Mouse (Mus musculus): ENCODE measurements around the gene Olfr186. TPM values are rescaled to one million over a fixed set of nuclear protein-coding genes. Genes with fewer than 3 reads are reported as not detected.

Gene Olfr186
- polyA plus RNA-seq, 1 experiment from 2014 or later, result not detected

GRCm38 (mm10) chr16:59039710-59040109, 9.6 kb upstream of the Olfr186 start, which contains the start of gene Olfr187:
Olfr187 (minus strand) TSS chr16:59039767.
- H3K4me3 ChIP-seq (ENCODE audit: low read depth, low read length), result no peak within 1 kb of the TSS
- H3K9ac ChIP-seq (ENCODE audit: low read length), result no peak within 1 kb of the TSS
- no peaks in the 10 kb centered on the region for H3K36me3 ChIP-seq (ENCODE audit: control insufficient read depth, insufficient read depth, low read length)
- 88% methylated on average over 7 of the region's 7 CpGs for WGBS
- DNase-seq (ENCODE audit: low spot score) (no peak), ATAC-seq (no peak)
- no peaks in the 10 kb centered on the region for H3K4me1 ChIP-seq (ENCODE audit: control insufficient read depth, insufficient read depth, low read length)
- no peak within 1 kb of the TSS for H3K27ac ChIP-seq (ENCODE audit: low read depth, low read length)
- no peaks in the 10 kb centered on the region for H3K9me3 ChIP-seq (replicated peaks; ENCODE audit: control insufficient read depth, low read length)
- no peaks in the 10 kb centered on the region for H3K27me3 ChIP-seq (replicated peaks; ENCODE audit: control insufficient read depth, insufficient read depth, low read length)
- no peak within 1 kb of the TSS for H3K4me2 ChIP-seq (ENCODE audit: low read length)

GRCm38 (mm10) chr16:59013357-59014018, 16.6 kb downstream of the Olfr186 start:
- 58% methylated on average over 2 of the region's 2 CpGs for WGBS
- DNase-seq (ENCODE audit: low spot score) (peak; percentile 3), ATAC-seq (no peak)

GRCm38 (mm10) chr16:59007146-59007545, 22.9 kb downstream of the Olfr186 start:
- Histone ChIP-seq H3K27me3 (replicated peaks; ENCODE audit: control insufficient read depth, insufficient read depth, low read length) (no peaks in the 10 kb centered on the region), H3K9ac (ENCODE audit: low read length) (no peak overlapping the region), H3K9me3 (replicated peaks; ENCODE audit: control insufficient read depth, low read length) (no peaks in the 10 kb centered on the region), H3K4me3 (ENCODE audit: low read depth, low read length) (no peak overlapping the region), H3K4me2 (ENCODE audit: low read length) (no peak overlapping the region), H3K4me1 (ENCODE audit: control insufficient read depth, insufficient read depth, low read length) (no peaks in the 10 kb centered on the region), H3K27ac (ENCODE audit: low read depth, low read length) (no peak overlapping the region), H3K36me3 (ENCODE audit: control insufficient read depth, insufficient read depth, low read length) (no peaks in the 10 kb centered on the region)
- ATAC-seq (no peak), DNase-seq (ENCODE audit: low spot score) (no peak)

More at GRCm38 (mm10) chr16:59013357-59014018, 16.6 kb downstream of the Olfr186 start:
- Histone ChIP-seq H3K4me1 (ENCODE audit: control insufficient read depth, insufficient read depth, low read length) (no peaks in the 10 kb centered on the region), H3K27me3 (replicated peaks; ENCODE audit: control insufficient read depth, insufficient read depth, low read length) (no peaks in the 10 kb centered on the region), H3K9ac (ENCODE audit: low read length) (no peak overlapping the region), H3K9me3 (replicated peaks; ENCODE audit: control insufficient read depth, low read length) (no peaks in the 10 kb centered on the region), H3K4me3 (ENCODE audit: low read depth, low read length) (no peak overlapping the region), H3K36me3 (ENCODE audit: control insufficient read depth, insufficient read depth, low read length) (no peaks in the 10 kb centered on the region), H3K4me2 (ENCODE audit: low read length) (no peak overlapping the region), H3K27ac (ENCODE audit: low read depth, low read length) (no peak overlapping the region)

- H3K4me1 ChIP-seq (ENCODE audit: control insufficient read depth, insufficient read depth, low read length), result no peaks in the 10 kb centered on the region
- no peak within 1 kb of the TSS for H3K9ac ChIP-seq (ENCODE audit: low read length)
- WGBS, result 72% methylated on average over 2 of the region's 2 CpGs
- H3K9me3 ChIP-seq (replicated peaks; ENCODE audit: control insufficient read depth, low read length), result no peaks in the 10 kb centered on the region
- no peaks in the 10 kb centered on the region for H3K27me3 ChIP-seq (replicated peaks; ENCODE audit: control insufficient read depth, insufficient read depth, low read length)
- DNase-seq (ENCODE audit: low spot score) (no peak), ATAC-seq (no peak)
- H3K4me3 ChIP-seq (ENCODE audit: low read depth, low read length), result no peak within 1 kb of the TSS
- H3K36me3 ChIP-seq (ENCODE audit: control insufficient read depth, insufficient read depth, low read length), result no peaks in the 10 kb centered on the region
- no peak within 1 kb of the TSS for H3K4me2 ChIP-seq (ENCODE audit: low read length)
- H3K27ac ChIP-seq (ENCODE audit: low read depth, low read length), result no peak within 1 kb of the TSS
Measured at GRCm38 (mm10) chr16:58995057-58995456, 35.0 kb downstream of the Olfr186 start, which contains the start of gene Olfr183. Olfr183 (plus strand) TSS chr16:58995357.

Other genes starting within 250 kb of the Olfr186 start
- not detected in 2 replicates for gene Olfr173, start 230.0 kb downstream of the Olfr186 start, polyA plus RNA-seq (2014; fragmentation: Nextera tagmentation; extraction: Ambion mirVana)
- gene Olfr175-ps1, start 203.5 kb downstream of the Olfr186 start, polyA plus RNA-seq (2014; fragmentation: Nextera tagmentation; extraction: Ambion mirVana), result not detected in 2 replicates
- gene Olfr177, start 155.5 kb downstream of the Olfr186 start, polyA plus RNA-seq (2014; fragmentation: Nextera tagmentation; extraction: Ambion mirVana), result not detected in 2 replicates
- gene Olfr178, start 138.2 kb downstream of the Olfr186 start, polyA plus RNA-seq (2014; fragmentation: Nextera tagmentation; extraction: Ambion mirVana), result not detected in 2 replicates
- gene Olfr181, start 101.5 kb downstream of the Olfr186 start, polyA plus RNA-seq (2014; fragmentation: Nextera tagmentation; extraction: Ambion mirVana), result not detected in 2 replicates
- not detected in 2 replicates for gene Olfr180, start 100.9 kb downstream of the Olfr186 start, polyA plus RNA-seq (2014; fragmentation: Nextera tagmentation; extraction: Ambion mirVana)
- gene Olfr183, start 34.9 kb downstream of the Olfr186 start, polyA plus RNA-seq (2014; fragmentation: Nextera tagmentation; extraction: Ambion mirVana), result not detected in 2 replicates
- gene Olfr187, start 9.5 kb upstream of the Olfr186 start, polyA plus RNA-seq (2014; fragmentation: Nextera tagmentation; extraction: Ambion mirVana), result not detected in 2 replicates
- not detected in 2 replicates for gene Olfr190, start 47.7 kb upstream of the Olfr186 start, polyA plus RNA-seq (2014; fragmentation: Nextera tagmentation; extraction: Ambion mirVana)
- not detected in 2 replicates for gene Olfr191, start 59.5 kb upstream of the Olfr186 start, polyA plus RNA-seq (2014; fragmentation: Nextera tagmentation; extraction: Ambion mirVana)
- gene Olfr193, start 81.6 kb upstream of the Olfr186 start, polyA plus RNA-seq (2014; fragmentation: Nextera tagmentation; extraction: Ambion mirVana), result not detected in 2 replicates
- not detected in 2 replicates for gene Olfr194, start 90.8 kb upstream of the Olfr186 start, polyA plus RNA-seq (2014; fragmentation: Nextera tagmentation; extraction: Ambion mirVana)
- not detected in 2 replicates for gene Olfr195, start 116.8 kb upstream of the Olfr186 start, polyA plus RNA-seq (2014; fragmentation: Nextera tagmentation; extraction: Ambion mirVana)
- not detected in 2 replicates for gene Olfr196, start 140.2 kb upstream of the Olfr186 start, polyA plus RNA-seq (2014; fragmentation: Nextera tagmentation; extraction: Ambion mirVana)
- not detected in 2 replicates for gene Olfr198, start 173.2 kb upstream of the Olfr186 start, polyA plus RNA-seq (2014; fragmentation: Nextera tagmentation; extraction: Ambion mirVana)
- gene Olfr199, start 189.5 kb upstream of the Olfr186 start, polyA plus RNA-seq (2014; fragmentation: Nextera tagmentation; extraction: Ambion mirVana), result not detected in 2 replicates
- not detected in 2 replicates for gene Olfr201, start 242.3 kb upstream of the Olfr186 start, polyA plus RNA-seq (2014; fragmentation: Nextera tagmentation; extraction: Ambion mirVana)

Data from forebrain, embryonic 14.5 days (tissue).